Mouse (Mus musculus) cortical plate, adult 2 months (tissue): ENCODE measurements around the gene 4932438A13Rik. TPM values are rescaled to one million over a fixed set of nuclear protein-coding genes. Genes with fewer than 3 reads are reported as not detected.

Source experiments
- H3K27ac ChIP-seq: fragments of 200-500 bp; 2 replicates; pipeline ENCODE4 v1.5.1; 2012; ENCODE audit warnings: low read length, control low read depth, inconsistent platforms; ENCODE audit not compliant: insufficient read depth
- H3K4me1 ChIP-seq: fragments of 200-500 bp; 2 replicates; pipeline ENCODE4 v1.6.1; 2011; ENCODE audit warnings: low read length; ENCODE audit not compliant: control insufficient read depth, insufficient read depth
- H3K4me3 ChIP-seq: fragments of 200-500 bp; 2 replicates; pipeline ENCODE4 v1.5.1; 2011; ENCODE audit warnings: mild to moderate bottlenecking, low read length, control low read depth; ENCODE audit not compliant: insufficient read depth
- CTCF ChIP-seq: fragments of 200-500 bp; IDR thresholded peaks from 2 replicates; pipeline ENCODE4 v1.5.1; 2011; ENCODE audit warnings: mild to moderate bottlenecking, control low read depth, low read length; ENCODE audit not compliant: insufficient read depth; ENCODE audit errors: extremely low read depth
- POLR2A ChIP-seq: fragments of 200-500 bp; IDR thresholded peaks from 2 replicates; pipeline ENCODE4 v1.6.1; 2011; ENCODE audit warnings: mild to moderate bottlenecking, low read length, control low read depth; ENCODE audit not compliant: insufficient read depth; ENCODE audit errors: extremely low read depth
- polyA plus RNA-seq: library from polyadenylated mRNA; depleted of rRNA; stranded (reverse); fragments of >200 nt; gene quantifications from 2 replicates; pipeline ENCODE4 v1.2.3, GENCODE M21; 2012; rRNA removed

4932438A13Rik gene
- polyA plus RNA-seq, 1 experiment, result 48.3 TPM

DNA sequence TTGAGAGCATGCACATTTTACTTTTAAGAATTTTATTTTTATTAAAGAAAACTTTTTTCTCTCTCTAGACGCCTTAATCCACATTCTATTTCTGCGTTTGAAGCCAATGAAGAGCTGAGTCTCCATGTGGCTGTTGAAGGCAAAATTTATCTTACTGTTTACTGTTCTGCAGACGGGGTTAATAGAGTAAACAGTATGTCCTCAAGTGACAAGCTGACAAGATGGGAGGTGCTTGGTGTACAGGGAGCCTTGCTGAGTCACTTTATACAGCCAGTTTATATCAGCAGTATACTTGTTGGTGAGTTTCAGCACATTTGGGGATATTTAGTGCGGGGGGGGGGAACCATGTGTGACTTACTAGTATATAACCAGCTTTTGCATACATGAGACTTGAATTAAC lies 222.0 kb downstream of the 4932438A13Rik start:
- Histone ChIP-seq H3K27ac (no peak overlapping the region), H3K4me1 (no peaks in the 10 kb centered on the region), H3K4me3 (no peak overlapping the region)
- no peak for TF ChIP-seq CTCF
- TF ChIP-seq POLR2A, result no peak

DNA sequence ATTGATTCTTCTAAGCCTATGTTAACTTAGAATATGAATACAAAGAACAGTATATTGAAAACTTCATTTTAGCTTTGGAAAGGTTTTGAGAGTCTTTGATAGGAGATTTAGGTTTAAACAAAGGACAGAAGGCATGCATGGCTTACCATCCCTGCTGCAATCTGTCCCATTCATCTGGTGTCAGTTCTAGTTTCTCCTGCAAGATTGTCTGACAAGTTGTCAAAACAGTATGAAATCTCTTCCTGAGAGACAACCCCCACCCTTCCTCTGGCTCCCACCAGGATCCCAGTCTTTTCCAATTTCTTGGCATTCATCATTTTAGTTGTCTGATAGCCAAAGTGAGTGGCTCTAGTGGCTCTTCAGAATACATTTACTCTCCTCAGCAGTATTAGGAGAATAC lies 227.8 kb downstream of the 4932438A13Rik start:
- Histone ChIP-seq H3K4me1 (no peaks in the 10 kb centered on the region), H3K27ac (no peak overlapping the region), H3K4me3 (no peak overlapping the region)
- no peak for TF ChIP-seq CTCF
- TF ChIP-seq POLR2A, result no peak

Other genes with a start within 250 kb of the 4932438A13Rik start
- gene Bbs7, start 249.6 kb upstream of the 4932438A13Rik start, polyA plus RNA-seq, result 16.4 and 16.8 TPM in 2 replicates
- 15.9 and 17.2 TPM in 2 replicates for gene Trpc3, start 172.9 kb upstream of the 4932438A13Rik start, polyA plus RNA-seq
- not detected in 2 replicates for gene Adad1, start 200.4 kb downstream of the 4932438A13Rik start, polyA plus RNA-seq